Mouse (Mus musculus): ENCODE results near the gene Ppif. TPM values are rescaled to one million over a fixed set of nuclear protein-coding genes. Genes with fewer than 3 reads are reported as not detected.

Gene Ppif
- polyA plus RNA-seq, 1 experiment from 2014 or later: 26.0 TPM

- no peaks in the 10 kb centered on the region for H3K9me3 ChIP-seq (replicated peaks; ENCODE audit: control insufficient read depth, low read length)
- H3K27me3 ChIP-seq (ENCODE audit: control insufficient read depth, insufficient read depth, low read depth, low read length): no peaks in the 10 kb centered on the region
- peaks cover 4% of the 10 kb centered on the region for H3K4me1 ChIP-seq (ENCODE audit: control insufficient read depth, low read depth, low read length)
- H3K9ac ChIP-seq (ENCODE audit: low read depth, low read length): no peak overlapping the region
- no peak overlapping the region for H3K4me3 ChIP-seq (ENCODE audit: low read depth, low read length)
- H3K36me3 ChIP-seq (ENCODE audit: control insufficient read depth, insufficient read depth): peaks cover 8% of the 10 kb centered on the region
- no peak overlapping the region for H3K27ac ChIP-seq (ENCODE audit: low read length)
- ATAC-seq (ENCODE audit: low read depth): no peak
- no peak overlapping the region for H3K4me2 ChIP-seq (ENCODE audit: low read depth, low read length)
- 75% methylated on average over 7 of the region's 7 CpGs for WGBS (ENCODE audit: insufficient replicate concordance)
Measured at GRCm38 (mm10) chr14:25663649-25664309, 30.2 kb upstream of the Ppif start.

GRCm38 (mm10) chr14:25664310-25664695, 29.7 kb upstream of the Ppif start:
- no peak overlapping the region for H3K4me3 ChIP-seq (ENCODE audit: low read depth, low read length)
- WGBS (ENCODE audit: insufficient replicate concordance): 77% methylated on average over 7 of the region's 7 CpGs
- no peak overlapping the region for H3K4me2 ChIP-seq (ENCODE audit: low read depth, low read length)
- no peaks in the 10 kb centered on the region for H3K27me3 ChIP-seq (ENCODE audit: control insufficient read depth, insufficient read depth, low read depth, low read length)
- no peak overlapping the region for H3K27ac ChIP-seq (ENCODE audit: low read length)
- ATAC-seq (ENCODE audit: low read depth): no peak
- no peaks in the 10 kb centered on the region for H3K9me3 ChIP-seq (replicated peaks; ENCODE audit: control insufficient read depth, low read length)
- no peak overlapping the region for H3K9ac ChIP-seq (ENCODE audit: low read depth, low read length)
- peaks cover 4% of the 10 kb centered on the region for H3K4me1 ChIP-seq (ENCODE audit: control insufficient read depth, low read depth, low read length)
- peaks cover 8% of the 10 kb centered on the region for H3K36me3 ChIP-seq (ENCODE audit: control insufficient read depth, insufficient read depth)

- no peaks in the 10 kb centered on the region for H3K27me3 ChIP-seq (ENCODE audit: control insufficient read depth, insufficient read depth, low read depth, low read length)
- peaks cover 4% of the 10 kb centered on the region for H3K4me1 ChIP-seq (ENCODE audit: control insufficient read depth, low read depth, low read length)
- WGBS (ENCODE audit: insufficient replicate concordance): 80% methylated on average over 19 of the region's 19 CpGs
- ATAC-seq (ENCODE audit: low read depth): no peak
- no peak overlapping the region for H3K4me3 ChIP-seq (ENCODE audit: low read depth, low read length)
- no peak overlapping the region for H3K27ac ChIP-seq (ENCODE audit: low read length)
- no peaks in the 10 kb centered on the region for H3K9me3 ChIP-seq (replicated peaks; ENCODE audit: control insufficient read depth, low read length)
- H3K4me2 ChIP-seq (ENCODE audit: low read depth, low read length): no peak overlapping the region
- no peak overlapping the region for H3K9ac ChIP-seq (ENCODE audit: low read depth, low read length)
- H3K36me3 ChIP-seq (ENCODE audit: control insufficient read depth, insufficient read depth): peaks cover 8% of the 10 kb centered on the region
Measured at GRCm38 (mm10) chr14:25665314-25665970, 28.5 kb upstream of the Ppif start.

GRCm38 (mm10) chr14:25666668-25667376, 27.1 kb upstream of the Ppif start:
- no peak overlapping the region for H3K9ac ChIP-seq (ENCODE audit: low read depth, low read length)
- no peaks in the 10 kb centered on the region for H3K27me3 ChIP-seq (ENCODE audit: control insufficient read depth, insufficient read depth, low read depth, low read length)
- ATAC-seq (ENCODE audit: low read depth): no peak
- WGBS (ENCODE audit: insufficient replicate concordance): 61% methylated on average over 2 of the region's 2 CpGs
- peaks cover 4% of the 10 kb centered on the region for H3K36me3 ChIP-seq (ENCODE audit: control insufficient read depth, insufficient read depth)
- H3K4me2 ChIP-seq (ENCODE audit: low read depth, low read length): no peak overlapping the region
- no peaks in the 10 kb centered on the region for H3K9me3 ChIP-seq (replicated peaks; ENCODE audit: control insufficient read depth, low read length)
- peaks cover 4% of the 10 kb centered on the region for H3K4me1 ChIP-seq (ENCODE audit: control insufficient read depth, low read depth, low read length)
- H3K27ac ChIP-seq (ENCODE audit: low read length): no peak overlapping the region
- H3K4me3 ChIP-seq (ENCODE audit: low read depth, low read length): no peak overlapping the region

- Histone ChIP-seq H3K27ac (ENCODE audit: low read length) (no peak overlapping the region), H3K9ac (ENCODE audit: low read depth, low read length) (no peak overlapping the region), H3K27me3 (ENCODE audit: control insufficient read depth, insufficient read depth, low read depth, low read length) (no peaks in the 10 kb centered on the region), H3K36me3 (ENCODE audit: control insufficient read depth, insufficient read depth) (peaks cover 4% of the 10 kb centered on the region), H3K4me3 (ENCODE audit: low read depth, low read length) (no peak overlapping the region), H3K9me3 (replicated peaks; ENCODE audit: control insufficient read depth, low read length) (no peaks in the 10 kb centered on the region), H3K4me2 (ENCODE audit: low read depth, low read length) (no peak overlapping the region), H3K4me1 (ENCODE audit: control insufficient read depth, low read depth, low read length) (peaks cover 4% of the 10 kb centered on the region)
- 26% methylated on average over 3 of the region's 3 CpGs for WGBS (ENCODE audit: insufficient replicate concordance)
- peak; percentile 60 for ATAC-seq (ENCODE audit: low read depth)
Measured at GRCm38 (mm10) chr14:25667587-25667986, 26.4 kb upstream of the Ppif start.

GRCm38 (mm10) chr14:25679625-25680024, 14.3 kb upstream of the Ppif start:
- no peak overlapping the region for H3K4me2 ChIP-seq (ENCODE audit: low read depth, low read length)
- no peaks in the 10 kb centered on the region for H3K9me3 ChIP-seq (replicated peaks; ENCODE audit: control insufficient read depth, low read length)
- peak; percentile 70 for ATAC-seq (ENCODE audit: low read depth)
- H3K36me3 ChIP-seq (ENCODE audit: control insufficient read depth, insufficient read depth): no peaks in the 10 kb centered on the region
- no peaks in the 10 kb centered on the region; the same call in 1 of the 2 replicates for H3K4me1 ChIP-seq (ENCODE audit: control insufficient read depth, low read depth, low read length)
- no peak overlapping the region for H3K9ac ChIP-seq (ENCODE audit: low read depth, low read length)
- WGBS (ENCODE audit: insufficient replicate concordance): 53% methylated on average over 7 of the region's 7 CpGs
- H3K27ac ChIP-seq (ENCODE audit: low read length): no peak overlapping the region
- H3K27me3 ChIP-seq (ENCODE audit: control insufficient read depth, insufficient read depth, low read depth, low read length): no peaks in the 10 kb centered on the region
- H3K4me3 ChIP-seq (ENCODE audit: low read depth, low read length): no peak overlapping the region

- 56% methylated on average over 6 of the region's 6 CpGs for WGBS (ENCODE audit: insufficient replicate concordance)
Measured at GRCm38 (mm10) chr14:25682020-25682419, 11.9 kb upstream of the Ppif start.

GRCm38 (mm10) chr14:25686216-25686945, 7.6 kb upstream of the Ppif start:
- ATAC-seq (ENCODE audit: low read depth): peak; percentile 81
- no peaks in the 10 kb centered on the region for H3K36me3 ChIP-seq (ENCODE audit: control insufficient read depth, insufficient read depth)
- no peak overlapping the region for H3K4me3 ChIP-seq (ENCODE audit: low read depth, low read length)
- H3K4me2 ChIP-seq (ENCODE audit: low read depth, low read length): no peak overlapping the region
- 45% methylated on average over 7 of the region's 7 CpGs for WGBS (ENCODE audit: insufficient replicate concordance)
- no peaks in the 10 kb centered on the region for H3K9me3 ChIP-seq (replicated peaks; ENCODE audit: control insufficient read depth, low read length)
- no peak overlapping the region for H3K9ac ChIP-seq (ENCODE audit: low read depth, low read length)
- H3K27me3 ChIP-seq (ENCODE audit: control insufficient read depth, insufficient read depth, low read depth, low read length): no peaks in the 10 kb centered on the region
- H3K4me1 ChIP-seq (ENCODE audit: control insufficient read depth, low read depth, low read length): peaks cover 5% of the 10 kb centered on the region
- no peak overlapping the region for H3K27ac ChIP-seq (ENCODE audit: low read length)

More at GRCm38 (mm10) chr14:25682020-25682419, 11.9 kb upstream of the Ppif start:
- Histone ChIP-seq H3K4me1 (ENCODE audit: control insufficient read depth, low read depth, low read length) (peaks cover 3% of the 10 kb centered on the region), H3K4me2 (ENCODE audit: low read depth, low read length) (no peak overlapping the region), H3K36me3 (ENCODE audit: control insufficient read depth, insufficient read depth) (no peaks in the 10 kb centered on the region), H3K9ac (ENCODE audit: low read depth, low read length) (no peak overlapping the region), H3K9me3 (replicated peaks; ENCODE audit: control insufficient read depth, low read length) (no peaks in the 10 kb centered on the region), H3K4me3 (ENCODE audit: low read depth, low read length) (no peak overlapping the region), H3K27me3 (ENCODE audit: control insufficient read depth, insufficient read depth, low read depth, low read length) (no peaks in the 10 kb centered on the region), H3K27ac (ENCODE audit: low read length) (no peak overlapping the region)
- no peak for ATAC-seq (ENCODE audit: low read depth)

All from liver, embryonic 16.5 days (tissue).